Mouse (Mus musculus) right cerebral cortex, adult 2 months (tissue): Measurements from ENCODE around the gene Spsb2.
"Not testable (repeated sequence)": the region's sequence is repeated elsewhere in the genome, so short reads cannot be mapped to it uniquely, and the experiment has no call there.

Source experiments
- DNase-seq, 2 experiments: peaks; one replicate each; pipeline ENCODE4 v3.0.0; 2021 to 2022; ENCODE audit warnings: low spot score in 2 of 2

Spsb2 gene

DNA sequence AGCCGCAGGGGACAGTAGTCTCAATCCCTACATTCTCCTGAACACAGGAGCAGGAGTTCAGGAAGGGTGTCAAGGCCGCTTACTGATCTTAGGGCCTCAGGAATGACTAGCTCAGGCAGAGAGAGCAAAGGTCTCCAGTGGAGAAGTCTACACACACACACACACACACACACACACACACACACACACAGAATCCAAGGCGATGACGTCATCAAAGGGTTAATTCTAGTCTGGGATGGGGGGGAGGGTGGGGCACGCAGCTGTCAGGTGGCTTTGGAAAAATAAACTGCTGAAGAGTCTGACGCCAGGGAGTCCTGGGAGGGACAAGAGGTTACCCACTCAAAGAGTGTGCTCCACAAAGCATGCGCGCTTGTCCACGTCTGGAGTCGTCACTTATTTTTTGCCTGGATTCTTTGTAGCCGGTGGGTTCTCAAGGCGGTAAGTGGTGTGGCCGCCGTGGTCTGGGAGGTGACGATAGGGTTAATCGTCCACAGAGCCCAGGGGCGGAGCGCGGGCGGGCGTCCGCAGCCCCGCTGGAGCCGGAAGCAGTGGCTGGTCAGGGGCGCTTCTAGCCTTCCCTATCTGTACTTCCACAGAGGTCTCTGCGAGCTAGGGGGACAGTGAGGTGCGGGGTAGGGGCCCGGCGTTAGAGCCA, at the start of gene Spsb2:
Gene Spsb2, plus strand, starts transcription at position 304 of the 655 bp plus-strand sequence.
- peak; percentile 27 to 57 for DNase-seq

DNA sequence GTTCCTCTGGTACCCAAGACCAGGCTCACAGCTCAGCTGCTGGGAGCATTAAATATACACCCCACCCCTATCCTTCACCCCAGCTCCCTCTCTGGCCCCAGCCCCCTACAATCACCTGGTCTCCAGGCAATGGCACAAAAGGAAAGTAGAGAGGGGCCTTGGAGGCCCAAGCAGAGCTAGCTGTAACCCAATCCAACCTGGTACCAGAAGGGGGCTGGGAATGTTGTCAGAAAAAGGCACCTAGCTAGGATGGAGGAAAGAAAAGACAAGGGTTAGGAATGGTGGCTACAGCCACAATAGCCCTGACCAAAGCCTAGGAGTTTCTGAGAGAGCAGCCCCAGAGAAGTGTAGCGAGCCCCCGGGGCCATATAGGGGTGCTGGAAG, 49.6 kb upstream of the Spsb2 start:
- no peak for DNase-seq

DNA sequence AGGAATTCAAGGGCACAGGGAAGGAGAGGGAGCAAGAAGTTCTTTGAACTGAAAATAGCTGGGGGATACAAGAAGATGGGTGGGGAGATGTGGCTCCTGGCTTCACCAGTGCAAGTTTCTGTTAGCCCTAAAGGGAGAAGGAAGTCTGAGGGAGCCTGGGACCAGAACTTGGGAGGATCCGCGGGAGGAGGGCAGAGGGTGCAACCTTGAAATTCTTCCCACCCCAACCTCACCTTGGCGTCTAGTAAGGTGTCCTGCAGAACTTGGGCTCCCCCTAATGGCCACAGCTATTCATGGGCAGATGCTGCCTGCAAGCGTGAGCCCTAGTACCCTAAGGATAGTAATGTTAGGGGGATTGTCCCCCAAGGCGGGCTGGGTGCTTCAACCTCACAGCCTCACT, 49.2 kb upstream of the Spsb2 start:
- peak; percentile 85 to 87 for DNase-seq

DNA sequence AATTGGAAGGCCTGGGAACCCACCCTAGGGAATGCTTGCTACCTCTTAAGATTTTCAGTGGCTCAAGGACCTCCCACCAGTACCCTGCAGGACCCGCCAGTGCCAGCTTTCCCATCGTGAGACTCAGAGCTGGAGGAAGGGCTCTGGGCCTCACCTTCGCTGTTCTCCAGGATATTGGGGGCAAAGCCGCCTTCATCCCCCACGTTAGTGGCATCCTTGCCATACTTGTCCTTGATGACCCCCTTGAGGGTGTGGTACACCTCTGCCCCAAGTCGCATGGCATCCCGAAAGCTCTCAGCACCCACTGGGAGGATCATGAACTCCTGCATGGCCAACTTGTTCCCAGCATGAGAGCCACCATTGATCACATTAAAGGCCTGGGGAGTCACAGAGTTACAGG, 42.5 kb upstream of the Spsb2 start:
- no peak for DNase-seq

DNA sequence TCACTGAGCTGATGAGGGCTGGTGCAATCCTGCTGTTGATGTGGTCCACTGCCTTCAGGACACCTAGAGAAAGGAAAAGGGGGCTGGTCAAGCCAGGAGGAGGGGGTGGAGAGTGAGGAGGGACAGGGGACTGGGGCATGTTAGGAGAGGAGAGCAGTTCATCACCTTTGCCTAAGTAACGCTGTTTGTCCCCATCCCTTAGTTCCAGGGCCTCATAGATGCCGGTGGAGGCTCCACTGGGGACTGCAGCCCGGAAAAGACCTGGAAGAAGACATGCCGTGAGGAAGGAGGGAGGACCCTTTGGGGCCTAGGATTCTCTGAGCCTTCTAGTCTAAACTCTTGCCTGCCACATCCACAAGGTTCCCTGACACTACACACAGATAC, 40.9 kb upstream of the Spsb2 start:
- no peak for DNase-seq

DNA sequence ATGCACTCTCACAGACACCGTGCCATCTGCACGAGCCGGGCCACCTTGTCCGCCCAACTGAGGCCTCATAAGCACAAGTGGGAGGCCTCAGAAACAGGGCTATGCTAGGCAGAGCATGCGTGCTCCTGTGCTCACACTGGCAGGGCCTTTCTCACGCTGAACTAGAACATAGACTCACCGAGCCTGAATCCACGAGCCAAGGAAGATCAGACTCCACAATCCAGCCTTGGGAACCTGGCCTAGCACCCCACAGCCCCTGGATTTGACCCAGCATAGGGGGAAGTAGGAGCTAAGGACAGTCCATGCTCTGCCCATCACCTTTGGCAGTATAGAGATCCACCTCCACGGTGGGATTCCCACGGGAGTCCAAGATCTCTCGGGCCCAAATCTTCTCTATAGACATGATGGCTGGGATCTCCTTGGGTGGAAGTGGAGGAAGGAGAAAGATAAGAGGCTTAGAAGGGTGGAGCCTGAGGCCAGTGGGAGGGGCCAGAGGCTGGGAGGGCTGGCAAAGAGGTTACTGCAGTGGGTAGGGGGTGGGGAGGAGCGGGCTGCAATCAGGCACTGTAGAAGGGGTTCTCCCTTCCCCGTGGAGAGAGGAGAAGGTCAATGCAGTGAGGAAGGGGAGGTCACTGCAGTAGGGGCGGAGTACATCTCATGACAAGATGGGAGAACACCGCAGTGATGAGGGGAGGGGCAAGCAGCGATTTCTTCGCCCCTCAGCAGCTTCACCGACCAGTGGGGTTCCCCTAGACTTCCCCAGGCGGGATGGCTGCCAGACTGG, 40.3 kb upstream of the Spsb2 start:
- DNase-seq = no peak

DNA sequence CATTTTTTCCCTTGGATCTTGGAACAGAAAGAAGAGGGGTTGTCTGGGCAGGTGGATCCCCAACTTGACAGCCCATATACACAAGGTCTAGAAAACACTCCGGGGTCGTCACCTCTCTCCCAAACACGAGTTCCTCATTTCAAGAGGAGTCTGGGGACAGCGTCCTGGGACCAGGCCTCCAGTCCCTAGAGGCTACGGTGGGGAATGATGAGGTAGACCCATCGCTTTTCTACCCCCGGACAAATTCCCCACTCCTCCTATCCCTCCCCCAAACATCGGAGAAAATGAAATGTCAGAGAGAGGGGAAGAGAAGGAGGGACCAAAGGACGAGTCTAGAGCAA, 39.8 kb upstream of the Spsb2 start:
- DNase-seq = no peak

DNA sequence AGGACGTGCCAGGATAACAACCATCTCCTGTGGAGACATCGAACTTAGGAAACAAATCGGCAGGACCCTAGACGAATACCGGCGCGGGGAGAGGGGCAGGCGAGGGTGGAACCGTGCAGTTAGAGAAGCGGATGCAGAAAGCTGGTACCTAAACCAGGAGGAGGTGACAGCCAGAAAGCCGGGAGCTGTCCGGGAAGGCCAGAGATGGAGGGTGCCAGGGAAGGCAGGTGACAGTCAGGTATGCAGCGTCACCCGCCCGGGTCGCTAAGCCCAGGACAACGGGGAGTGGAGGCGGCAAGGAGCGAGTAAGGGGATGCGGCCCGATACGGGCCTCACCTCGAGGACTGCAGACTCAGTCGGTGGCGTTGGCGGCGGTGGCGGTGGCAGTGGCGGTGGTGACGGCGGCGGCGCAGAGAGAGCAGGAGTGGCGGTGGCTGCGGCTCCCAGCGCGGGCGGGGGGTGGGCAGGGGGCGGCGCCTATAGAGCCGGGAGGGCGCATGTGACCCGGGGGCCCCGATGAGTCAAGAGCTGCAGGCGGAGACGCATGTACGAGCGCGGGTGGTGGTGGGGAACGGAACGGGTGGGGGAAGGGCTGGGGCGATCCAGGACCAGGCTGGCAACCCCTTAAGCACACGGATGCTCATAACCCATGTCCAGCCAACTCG, 39.2 kb upstream of the Spsb2 start, which contains the start of gene Eno2:
Gene Eno2, minus strand, starts transcription at position 573 of the 665 bp plus-strand sequence.
- DNase-seq = peak; percentile 74 to 75

DNA sequence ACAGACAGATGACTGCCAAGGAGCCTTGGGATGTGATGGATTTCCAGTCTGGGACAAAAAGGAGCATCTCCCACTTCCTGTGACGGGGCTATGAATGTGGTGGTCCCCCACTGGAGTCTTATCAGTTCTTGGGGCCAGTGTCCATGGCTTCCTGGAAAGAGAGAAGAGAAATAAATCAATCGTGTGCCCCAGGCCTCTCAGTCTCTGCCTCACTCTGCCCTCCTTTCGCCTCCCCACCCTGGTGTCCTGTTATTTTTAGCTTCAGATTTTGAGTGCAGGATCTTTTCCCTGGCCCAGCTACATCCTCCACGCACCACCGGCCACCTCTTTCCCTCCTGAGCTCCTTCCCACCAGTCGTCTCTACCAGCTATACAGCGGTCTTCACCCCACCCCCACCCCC, 38.4 kb upstream of the Spsb2 start:
- no peak for DNase-seq

DNA sequence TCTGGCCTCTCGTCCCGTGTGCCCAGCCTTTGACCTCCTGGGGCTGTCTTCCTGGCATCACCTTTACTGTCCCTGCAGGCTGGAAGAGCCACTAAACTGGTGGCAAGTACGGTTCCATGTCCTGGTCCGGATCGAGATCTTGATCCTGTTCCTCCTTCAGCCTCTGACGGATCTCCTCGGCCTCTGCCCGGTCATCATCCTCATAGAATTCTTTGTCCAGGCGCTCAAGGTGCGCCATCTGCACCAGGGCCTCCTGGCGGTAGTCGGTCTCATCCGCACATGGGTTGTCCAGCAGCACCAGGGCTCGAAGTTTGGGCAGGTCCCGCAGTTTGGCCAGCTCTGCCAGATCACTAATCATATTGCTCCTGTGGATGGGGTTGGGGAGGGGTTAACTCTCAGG, 38.0 kb upstream of the Spsb2 start:
- DNase-seq = no peak

DNA sequence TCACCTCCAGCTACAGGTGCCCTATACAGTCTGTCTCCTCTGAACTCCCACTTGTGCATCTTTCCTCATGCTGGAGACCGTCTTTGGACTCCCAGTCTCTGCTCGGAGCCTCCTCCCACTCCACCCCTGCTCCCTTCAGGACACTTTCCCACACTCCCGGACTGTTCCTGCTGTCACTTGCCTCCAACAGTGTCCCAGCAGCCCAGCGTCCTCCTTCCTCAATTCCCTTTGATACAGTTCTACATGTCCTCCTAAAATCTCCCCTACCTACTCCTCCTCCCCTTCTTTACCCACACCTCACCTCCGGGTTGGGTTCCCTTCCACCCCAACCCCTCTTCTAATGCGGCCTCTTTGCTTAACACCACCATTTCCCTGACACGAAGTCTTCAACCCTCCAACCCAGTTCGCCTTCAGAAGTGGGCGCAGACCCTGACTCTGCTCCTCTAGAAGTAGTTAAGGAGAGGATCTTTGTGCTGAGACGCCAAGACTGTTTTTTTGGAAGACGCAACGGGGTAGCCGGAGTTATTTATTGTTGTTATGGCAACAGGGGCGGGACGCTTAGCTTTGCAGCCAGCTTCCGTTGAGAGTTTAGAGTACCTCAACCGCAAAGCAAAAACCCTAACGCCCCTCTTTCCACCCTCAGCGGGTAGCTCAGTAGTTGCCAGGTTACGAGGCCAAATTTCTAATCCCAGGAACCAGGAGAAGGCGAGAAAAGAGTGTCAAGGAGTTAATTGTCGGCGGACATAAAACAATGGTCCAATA, 29.1 kb upstream of the Spsb2 start, which contains the start of gene Lrrc23:
Gene Lrrc23, minus strand, starts transcription at position 506 of the 762 bp plus-strand sequence.
- DNase-seq = peak in 1 of 2 experiments; percentile 41

DNA sequence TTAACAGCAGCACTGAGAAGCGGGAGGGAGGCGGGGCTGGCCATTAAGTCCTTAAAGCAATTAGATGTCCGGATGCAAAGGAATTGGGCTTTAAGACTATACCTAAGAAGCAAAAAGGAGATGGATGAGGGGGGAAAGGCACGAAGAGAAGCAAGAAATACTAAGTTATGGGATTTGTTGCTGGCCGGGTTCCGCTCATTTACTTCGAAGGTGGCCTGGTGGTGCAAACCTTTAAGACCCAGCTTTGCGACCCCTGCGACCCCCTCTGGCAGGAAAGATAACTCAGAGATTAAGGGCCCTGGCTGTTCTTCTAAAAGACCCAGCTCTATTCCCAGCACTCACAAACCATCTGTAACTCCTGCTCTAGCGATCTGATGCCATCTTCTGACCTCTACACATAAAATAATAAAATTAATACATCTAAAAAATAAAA, 28.5 kb upstream of the Spsb2 start:
- DNase-seq = no peak

DNA sequence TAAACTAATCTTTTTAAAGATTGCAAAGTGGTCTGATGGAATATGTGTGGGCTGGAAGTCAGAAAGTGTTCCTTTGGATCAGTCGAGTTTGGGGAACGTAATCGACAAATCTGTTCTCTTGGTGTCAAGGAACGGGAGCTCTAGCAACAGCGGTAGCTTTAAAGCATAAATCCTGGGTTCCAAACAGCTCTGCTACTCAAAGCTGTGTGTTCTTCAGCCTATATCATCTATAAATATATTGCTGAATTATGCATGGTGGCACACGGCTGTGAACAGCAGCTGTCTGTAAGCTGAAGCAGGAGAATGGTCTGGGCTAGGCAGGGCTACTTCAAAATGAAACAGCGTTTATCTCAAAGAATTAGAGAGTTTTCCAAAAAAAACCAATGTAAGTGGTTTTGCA, 27.5 kb upstream of the Spsb2 start:
- DNase-seq = no peak

DNA sequence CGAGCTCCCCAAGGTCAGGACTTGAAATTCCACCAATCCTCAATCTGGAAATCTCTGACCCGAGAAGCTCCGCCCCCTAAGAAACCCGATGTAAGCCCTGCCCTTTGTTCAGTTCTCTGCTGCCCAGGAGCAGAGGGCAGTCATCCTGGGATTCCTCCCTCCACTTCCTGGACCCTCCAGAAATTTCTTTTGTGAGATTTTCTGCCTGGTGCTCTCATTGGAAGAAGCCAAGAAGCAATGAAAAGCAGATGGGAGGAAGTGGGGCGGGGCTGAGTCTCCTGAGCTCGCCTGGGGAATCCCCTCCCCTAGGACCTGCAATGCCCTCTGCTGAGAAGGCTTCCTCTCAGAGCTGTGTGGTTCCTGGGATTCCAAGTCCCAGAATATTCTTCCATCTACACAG, 26.0 kb upstream of the Spsb2 start:
- no peak for DNase-seq

DNA sequence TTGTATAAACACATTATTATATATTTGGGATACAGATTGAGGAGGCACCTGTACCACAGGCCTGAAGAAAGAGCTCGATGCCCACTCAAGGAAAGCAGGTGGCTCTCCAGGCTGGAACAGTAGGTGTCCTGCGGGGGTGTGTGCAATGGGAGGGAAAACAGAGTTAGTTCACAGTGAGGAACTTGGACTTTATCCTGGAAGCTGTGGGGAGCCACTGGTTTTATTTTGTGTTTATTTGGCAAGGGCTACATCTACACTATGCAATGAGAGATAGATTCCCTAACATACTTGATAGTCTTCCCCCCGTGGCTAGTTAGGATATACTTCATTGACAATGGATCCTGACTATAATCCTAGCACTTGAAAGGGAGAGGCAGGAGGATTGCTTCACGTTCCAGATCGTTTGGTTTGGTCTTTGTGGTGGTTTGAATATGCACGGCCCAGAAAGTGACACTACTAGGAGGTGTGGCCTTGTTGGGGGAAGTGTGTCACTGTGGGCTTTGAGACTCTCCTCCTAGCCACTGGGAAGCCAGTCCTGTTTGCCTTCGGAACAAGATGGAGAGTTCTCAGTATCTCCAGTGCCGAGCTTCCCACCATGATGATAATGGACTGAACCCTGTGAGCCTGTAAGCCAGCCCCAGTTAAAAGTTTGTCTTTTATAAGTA, 21.6 kb upstream of the Spsb2 start:
- no peak for DNase-seq

DNA sequence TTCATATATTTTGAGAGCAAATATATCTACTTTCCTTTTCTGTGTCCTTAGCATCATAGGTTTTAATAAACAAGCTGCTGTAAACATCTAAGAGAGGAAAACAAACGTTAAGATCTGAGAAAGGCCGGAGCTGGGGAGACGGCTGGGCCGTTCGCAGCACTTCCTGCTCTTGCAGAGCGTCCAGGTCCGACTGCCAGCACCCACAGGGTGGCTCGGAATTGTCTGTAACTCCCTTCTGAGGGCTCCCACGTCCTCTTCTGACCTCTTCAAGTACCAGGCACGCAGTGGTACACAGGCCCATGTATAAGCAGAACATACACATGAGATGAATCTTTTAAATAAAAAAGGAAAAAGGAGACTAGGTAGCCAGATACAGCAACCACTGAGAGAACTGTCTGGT, 20.7 kb upstream of the Spsb2 start:
- no peak for DNase-seq

DNA sequence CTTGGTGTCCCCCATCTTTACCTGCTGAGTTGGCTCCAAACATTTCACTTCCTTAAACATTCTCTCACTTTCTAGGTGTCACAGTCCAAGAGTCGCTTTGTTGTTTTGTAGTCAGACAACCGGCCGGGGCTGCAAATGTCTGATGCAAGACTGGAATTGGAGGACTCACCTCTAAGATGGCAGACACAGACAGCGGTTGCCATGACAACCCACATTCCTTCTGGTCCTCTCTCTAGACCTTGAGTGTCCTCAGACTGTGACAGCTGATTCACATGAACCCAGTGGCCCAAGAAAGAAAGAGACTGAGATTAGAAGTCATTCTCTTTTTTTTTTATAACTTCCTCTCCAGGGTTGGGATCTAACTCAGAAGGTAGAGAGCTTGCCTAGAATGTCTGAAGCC, 18.9 kb upstream of the Spsb2 start:
- DNase-seq = no peak

DNA sequence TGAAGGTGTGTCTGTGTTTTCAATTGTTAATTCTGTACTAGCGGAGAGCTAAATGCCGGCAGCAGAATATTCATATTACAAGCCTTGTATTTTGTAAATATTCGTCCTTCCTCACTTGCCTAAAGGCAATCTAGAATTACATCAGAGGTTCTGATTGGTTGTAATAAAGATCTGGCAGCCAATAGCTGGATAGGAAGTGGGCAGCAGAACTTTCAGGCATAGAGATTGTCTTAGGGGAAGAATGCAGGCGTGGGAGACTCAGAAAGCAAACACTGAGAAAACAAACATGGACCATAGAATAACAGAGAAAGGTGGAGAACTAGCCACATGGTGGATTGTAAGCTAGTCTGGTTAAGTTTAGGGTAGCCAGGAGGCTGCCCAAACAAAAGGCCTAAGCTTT, 18.3 kb upstream of the Spsb2 start:
- no peak for DNase-seq

DNA sequence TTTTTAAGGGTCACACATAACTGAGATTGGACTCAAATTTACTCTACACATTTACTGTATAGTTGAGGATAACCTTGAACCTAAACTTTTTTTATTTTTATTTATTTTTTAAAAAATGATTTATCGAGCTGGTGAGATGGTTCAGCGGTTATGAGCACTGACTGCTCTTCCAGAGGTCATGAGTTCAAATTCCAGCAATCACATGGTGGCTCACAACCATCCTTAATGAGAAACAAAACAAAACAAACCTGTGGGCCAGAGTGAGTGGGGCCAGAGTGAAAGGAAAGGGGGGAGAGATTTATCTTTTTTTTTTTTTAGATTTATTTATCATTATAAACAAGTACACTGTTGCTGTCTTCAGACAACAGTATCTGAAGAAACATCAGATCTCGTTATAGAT, 16.6 kb upstream of the Spsb2 start:
- DNase-seq = no peak

DNA sequence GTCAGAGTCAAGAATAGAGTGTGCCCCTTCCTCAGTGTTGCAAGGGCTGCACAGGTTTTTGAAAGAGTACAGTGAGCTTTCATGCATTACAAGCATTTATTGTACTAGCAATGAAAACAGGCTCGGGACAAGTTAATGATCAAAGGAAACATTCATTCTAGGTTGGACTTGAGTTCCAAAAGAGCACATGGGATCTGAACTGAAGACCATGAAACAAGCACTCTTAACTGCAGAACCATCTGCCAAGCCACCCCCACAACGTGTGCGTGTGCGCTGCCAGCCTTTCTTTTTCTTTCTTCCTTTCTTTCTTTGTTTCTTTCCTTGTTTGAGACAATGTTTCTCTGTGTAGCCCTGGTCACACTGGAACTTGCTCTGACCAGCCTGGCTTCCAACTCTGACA, 12.7 kb upstream of the Spsb2 start:
- no peak for DNase-seq

DNA sequence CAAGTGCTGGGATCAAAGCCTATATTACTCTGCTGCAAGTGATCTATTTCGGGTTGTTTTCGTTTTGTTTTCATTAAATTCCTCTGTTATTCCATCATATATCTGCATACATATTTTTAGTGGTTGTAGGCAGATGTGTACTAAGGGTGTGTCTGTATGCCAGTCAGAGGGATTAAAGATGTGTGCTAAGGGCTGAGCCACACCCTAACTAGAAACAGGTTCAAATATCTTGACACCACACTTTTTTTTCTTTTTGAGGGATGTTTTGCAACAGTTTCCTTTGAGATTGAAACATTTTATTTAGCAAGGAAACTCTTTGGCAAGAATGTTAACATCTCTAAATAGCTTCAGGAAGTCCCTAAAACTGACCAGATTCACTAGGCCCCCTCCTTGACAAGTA, 12.3 kb upstream of the Spsb2 start:
- no peak for DNase-seq

DNA sequence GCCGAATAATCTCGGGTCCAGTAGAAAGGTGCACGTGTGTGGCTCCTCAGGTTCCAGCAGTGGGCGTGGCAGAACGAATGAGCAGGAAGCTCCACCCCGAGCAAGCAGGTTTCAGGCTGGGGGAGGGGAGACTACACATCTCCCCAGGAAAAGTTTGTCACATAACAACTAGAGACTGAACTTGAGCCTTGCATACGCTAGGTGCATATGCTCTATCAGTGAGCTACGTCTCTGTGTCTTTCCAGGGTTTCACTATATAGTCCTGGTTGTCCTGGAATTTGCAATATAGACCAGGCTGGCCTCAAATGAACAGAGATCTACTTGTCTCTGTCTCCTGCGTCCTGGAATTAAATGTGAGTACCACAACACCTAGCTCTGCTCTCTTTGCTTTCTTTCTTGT, 6.1 kb upstream of the Spsb2 start:
- not testable (repeated sequence) for DNase-seq
